Mouse (Mus musculus) neural tube, embryonic 10.5 days (tissue): ENCODE measurements around the gene Farp1.
A peak's percentile ranks its signal among the peaks of the same experiment; 100 is the strongest.

Experiments used
- DNase-seq: peaks from one replicate; pipeline ENCODE4 v3.0.0-alpha.2; 2017; ENCODE audit warnings: low spot score; ENCODE audit errors: extremely low spot score

The Farp1 gene

GRCm38 (mm10) chr14:121057750-121058149 is 22.8 kb downstream of the Farp1 start:
- no peak for DNase-seq

GRCm38 (mm10) chr14:121058481-121058880 is 23.5 kb downstream of the Farp1 start:
- DNase-seq = no peak

GRCm38 (mm10) chr14:121059266-121059665 is 24.3 kb downstream of the Farp1 start:
- peak; percentile 44 for DNase-seq

DNA sequence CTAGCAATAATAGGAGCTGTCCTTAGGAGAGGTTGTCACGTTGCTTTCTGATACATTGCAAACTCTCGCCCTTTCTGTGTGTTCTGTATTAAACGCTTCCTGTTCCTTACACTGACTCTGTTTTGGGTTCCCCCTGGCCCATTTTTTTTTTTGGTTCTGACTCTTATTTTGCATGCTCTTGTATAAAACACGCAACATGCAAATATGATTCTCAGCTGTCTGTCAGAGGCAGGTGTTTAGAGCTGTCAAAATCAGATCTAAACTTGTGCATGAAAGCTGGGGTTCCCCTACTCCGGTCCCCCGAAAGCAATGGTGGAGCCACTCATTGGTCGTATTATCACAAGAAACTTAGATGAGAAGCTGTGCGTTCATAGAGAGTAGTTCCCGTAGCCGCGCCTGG is 25.5 kb downstream of the Farp1 start:
- DNase-seq = no peak

- DNase-seq = no peak
These were observed 26.7 kb downstream of the Farp1 start for GRCm38 (mm10) chr14:121061686-121062085.

DNA sequence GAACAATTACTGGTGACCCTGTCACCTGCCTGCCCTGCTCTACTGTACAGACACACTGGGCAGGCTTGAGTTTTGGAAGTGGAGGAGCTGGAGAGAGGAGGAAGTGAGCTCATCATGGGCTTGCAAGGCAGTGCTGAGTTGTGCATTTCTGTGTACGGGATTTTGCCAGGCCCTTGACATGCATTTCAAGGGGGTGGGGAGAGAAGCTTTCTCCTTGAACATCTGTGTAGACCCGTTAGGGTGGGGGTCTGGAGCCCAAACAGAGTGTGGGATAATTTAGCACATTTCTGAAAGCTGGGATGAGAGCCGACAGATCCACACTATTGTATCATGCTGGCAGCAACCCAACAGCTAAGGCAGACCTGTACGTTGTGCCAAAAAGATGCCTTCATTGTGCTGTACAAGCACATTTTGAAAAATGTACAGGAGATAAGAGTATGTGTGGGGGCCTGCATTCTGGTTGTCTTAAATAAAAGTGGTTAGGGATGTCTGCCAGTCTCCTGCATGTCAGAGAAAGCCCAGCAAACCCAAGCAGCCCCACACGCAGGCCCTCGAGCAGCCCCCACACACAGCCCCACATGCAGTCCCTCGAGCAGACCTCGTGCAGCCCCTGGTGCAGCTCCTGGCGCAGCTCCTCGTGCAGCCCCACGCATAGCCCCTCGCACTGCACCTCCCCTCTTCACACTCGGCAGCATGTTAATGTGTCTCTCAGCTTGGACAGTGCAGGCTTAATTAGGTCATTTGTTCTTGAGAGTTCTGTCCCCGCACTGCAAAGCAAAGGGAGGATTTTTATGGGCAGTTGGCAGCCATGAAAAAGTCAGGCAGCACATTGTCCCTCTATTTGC is 27.5 kb downstream of the Farp1 start:
- no peak for DNase-seq

DNA sequence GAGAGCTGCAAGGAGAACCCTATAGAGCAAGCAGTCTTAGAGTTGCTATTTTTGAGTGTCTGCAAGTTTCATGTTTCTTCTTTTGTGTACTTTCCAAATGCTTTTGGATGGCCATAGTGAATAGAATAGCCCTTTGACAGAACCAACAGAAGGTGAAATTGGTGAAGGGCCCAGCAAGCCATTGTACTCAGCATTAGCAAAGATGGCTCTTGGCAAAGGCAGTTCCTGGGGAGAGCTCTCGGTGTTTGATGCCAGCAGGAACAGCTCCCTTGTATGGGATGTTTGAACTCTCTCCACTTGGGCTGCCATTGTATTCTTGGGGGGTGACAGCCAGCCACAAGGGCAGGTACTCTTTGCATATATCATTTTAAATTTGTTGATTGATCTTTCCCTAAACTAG is 29.7 kb downstream of the Farp1 start:
- no peak for DNase-seq

GRCm38 (mm10) chr14:121073093-121073866 is 38.3 kb downstream of the Farp1 start:
- no peak for DNase-seq

GRCm38 (mm10) chr14:121074197-121074734 is 39.3 kb downstream of the Farp1 start:
- DNase-seq = no peak

- no peak for DNase-seq
These were observed 45.7 kb downstream of the Farp1 start for GRCm38 (mm10) chr14:121080739-121081138.

GRCm38 (mm10) chr14:121082341-121082740 is 47.3 kb downstream of the Farp1 start:
- no peak for DNase-seq

DNA sequence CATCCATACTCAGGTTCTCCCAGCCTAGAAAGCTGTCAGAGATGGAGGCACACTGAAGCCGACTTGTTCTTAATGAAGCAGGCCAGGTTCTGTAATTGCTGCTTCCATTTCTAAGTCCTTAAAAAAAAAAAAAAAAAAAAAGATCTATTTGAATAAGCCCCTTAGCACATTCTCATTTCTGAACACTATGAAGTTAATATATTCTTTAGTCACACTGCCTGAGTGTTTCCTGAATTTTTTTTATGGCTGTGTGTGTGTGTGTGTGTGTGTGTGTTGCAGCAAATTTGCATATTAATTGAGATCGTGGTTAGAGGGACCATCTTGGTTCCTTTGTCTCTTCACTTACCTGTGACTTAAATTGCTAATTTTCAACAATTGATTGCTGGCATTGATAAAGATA is 47.8 kb downstream of the Farp1 start:
- no peak for DNase-seq

DNA sequence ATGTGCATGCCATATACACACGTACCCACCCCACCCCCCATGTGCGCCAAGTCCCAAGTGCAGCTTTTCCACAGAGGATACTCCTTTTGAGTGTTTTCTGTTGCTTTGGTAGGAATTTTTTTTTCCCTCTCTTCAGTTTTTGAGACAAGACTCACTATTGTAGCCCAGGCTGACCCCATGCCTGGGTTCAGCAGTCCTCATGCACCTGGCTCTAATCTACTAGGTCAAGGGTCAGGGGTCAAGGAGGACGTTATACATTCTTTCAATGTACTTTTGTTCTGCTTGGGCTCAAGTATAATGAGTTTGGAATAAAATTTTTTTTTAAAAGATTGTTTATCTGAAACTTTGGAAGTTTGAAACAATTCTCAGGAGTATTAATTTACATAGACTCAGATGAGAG is 48.4 kb downstream of the Farp1 start:
- no peak for DNase-seq

DNA sequence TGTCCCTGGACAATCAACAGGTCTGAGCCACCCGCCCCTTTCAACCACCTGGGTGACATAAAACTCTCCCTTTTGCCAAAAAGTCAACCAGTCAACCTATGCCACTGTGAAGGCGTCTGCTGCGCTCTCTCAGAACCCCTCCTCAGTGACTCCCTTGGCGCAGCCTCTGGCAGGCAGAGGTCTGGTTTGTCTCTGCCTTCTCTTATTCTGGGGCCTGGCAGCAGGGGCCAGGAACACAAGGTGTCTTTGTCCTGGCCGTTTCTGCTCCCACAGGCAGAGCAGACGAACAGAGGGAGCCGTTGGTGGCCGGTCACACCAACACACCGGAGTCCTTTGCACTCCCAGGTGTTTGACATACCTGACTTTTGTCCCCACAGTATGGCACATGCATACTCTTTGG is 57.5 kb downstream of the Farp1 start:
- DNase-seq = no peak

DNA sequence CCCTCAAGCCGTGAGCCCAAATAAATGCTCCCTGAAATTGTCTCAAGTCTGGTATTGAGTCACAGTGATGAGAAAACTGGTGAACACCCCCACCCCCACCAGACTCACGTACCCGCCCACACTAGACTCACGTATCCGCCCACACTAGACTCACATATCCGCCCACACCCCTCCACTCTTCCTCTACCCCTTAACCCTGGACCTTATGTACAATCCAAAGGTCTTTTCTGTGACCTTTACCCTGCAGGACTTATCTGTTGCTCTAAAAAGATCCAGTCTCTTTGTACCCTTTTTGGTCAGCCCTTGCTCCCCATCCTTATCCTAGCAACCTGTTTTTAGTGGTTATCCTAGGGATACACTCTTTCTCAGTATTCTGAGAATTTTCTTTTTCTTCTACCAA is 58.9 kb downstream of the Farp1 start:
- DNase-seq = no peak

DNA sequence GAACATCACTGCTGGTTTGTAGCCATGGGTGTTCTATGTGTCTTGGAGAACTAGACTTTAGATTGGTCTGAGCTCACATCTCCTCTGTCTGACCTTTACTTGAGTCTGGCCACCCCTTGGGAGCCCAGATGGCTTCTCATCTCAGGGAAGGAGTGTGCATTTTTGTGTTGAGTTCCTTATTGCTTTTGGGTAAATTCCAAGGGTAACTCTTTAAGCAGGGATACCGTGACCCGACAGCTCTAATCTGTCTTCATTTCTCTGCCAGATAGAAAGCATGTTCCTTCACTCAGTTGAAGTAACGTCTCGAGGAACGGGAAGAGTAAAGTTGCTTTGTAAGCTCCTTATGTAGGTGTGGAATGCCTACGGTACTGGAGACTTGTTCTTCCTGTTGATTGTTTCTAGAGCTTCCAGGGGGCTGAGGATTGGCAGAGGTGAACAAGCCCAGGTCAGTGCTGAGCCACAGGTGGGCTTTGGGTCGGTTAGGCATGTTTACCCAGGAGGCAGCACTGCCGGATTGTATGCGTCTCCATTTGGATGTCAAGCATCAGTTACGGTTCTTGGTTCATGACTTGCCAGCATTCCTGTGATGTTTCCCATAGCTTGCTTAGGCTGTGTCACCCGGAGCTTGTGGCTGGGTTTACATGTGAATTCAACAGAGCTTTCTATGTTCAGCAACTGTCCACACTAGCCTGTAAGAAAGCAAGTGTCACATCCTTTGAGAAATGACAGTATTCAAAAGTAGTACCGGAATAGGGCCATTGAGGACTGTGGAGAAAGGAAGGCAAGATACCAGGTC is 62.8 kb downstream of the Farp1 start:
- DNase-seq = no peak

DNA sequence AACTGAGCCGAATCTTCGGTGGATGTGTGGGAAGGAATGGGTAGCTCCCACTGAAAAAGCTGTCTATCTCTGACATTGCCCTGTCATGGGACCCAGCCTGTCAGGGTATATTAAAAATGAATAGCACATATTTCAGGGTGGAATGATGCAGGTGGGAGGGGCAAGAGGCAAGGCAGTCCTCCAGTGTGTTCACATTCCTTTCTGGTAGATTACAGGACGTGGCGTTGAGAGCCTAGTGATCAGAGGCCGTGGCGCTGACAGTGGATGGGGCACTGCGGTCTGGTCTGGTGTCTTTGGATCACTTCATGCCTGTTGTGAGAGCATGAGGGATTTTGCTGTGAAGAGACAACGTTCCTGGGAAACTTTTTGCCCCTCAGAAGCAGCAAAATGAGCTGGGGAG is 64.1 kb downstream of the Farp1 start:
- DNase-seq = no peak

GRCm38 (mm10) chr14:121099876-121100275 is 64.9 kb downstream of the Farp1 start:
- no peak for DNase-seq

DNA sequence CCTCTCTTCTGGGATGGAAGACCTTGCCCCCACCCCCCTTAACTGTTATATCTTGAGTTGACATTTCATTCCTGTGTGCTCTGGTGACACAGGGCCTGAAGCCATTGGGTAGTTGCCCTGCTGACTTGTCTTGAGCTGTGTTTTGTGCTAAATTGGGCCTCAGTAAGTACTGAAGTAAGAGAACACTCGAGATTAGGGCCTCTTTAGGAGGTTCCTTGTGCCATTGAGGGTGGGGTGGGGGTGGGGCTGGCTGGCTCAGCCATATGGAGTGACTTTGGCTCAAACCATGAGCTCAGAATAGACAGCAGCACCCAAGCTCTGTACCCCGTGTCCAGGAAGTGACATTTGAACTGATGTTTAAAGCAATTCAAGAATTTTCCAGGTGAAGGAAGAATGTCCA is 65.8 kb downstream of the Farp1 start:
- DNase-seq = no peak

- no peak for DNase-seq
These were observed 66.5 kb downstream of the Farp1 start for GRCm38 (mm10) chr14:121101531-121101930.

DNA sequence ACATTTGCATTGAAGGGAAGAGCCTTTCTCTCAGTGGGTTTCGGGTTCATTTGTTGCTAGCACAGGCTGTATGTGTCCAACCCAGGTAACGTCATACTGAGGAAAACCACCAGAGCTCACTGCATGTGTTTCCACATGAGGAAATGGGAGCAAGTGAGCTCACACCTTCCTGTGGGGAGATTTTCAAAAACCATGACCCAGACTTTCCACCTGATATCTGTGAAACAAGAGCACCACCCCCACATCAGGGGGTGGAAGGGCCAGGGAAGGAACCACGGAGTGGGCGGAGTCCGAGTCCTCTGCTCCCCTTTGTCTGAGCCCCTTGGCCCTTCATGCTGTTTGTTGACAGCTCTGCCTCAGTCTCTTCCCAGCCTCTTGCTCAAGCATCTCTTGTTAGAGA is 67.6 kb downstream of the Farp1 start:
- no peak for DNase-seq

DNA sequence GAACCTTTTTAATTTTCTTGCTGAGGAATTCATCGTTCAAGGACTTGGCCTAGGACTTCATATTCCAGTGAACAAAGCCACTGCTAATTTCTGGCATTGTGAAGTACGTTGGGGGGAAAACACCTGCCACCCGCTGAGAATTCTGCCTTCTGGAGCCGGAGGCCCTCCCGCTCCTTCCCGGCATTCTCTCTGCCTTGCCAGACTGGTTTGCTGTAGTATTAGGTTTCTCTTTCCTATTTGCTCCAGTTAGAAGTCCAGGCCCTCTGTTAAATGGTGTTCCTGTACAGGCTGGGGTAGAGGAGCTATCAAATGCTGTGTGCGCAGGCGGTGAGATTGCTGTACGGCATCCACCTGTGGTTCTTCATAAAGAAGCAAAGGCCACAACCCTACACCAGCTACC is 68.5 kb downstream of the Farp1 start:
- no peak for DNase-seq
